Mouse (Mus musculus) CH12.LX (cell line): ENCODE data around the gene Alkbh6.

Source experiments
- CHD2 ChIP-seq: IDR thresholded peaks from 2 replicates; pipeline ENCODE4 v1.6.1; 2011; ENCODE audit warnings: low read length, improper control_type of control experiment
- CTCF ChIP-seq, 2 experiments: IDR thresholded peaks in 1 of 2; conservative IDR thresholded peaks in 1 of 2; 2 replicates each; pipeline ENCODE4 v1.5.1; 2011 to 2012; ENCODE audit warnings: low read depth in 2 of 2, low read length in 2 of 2, improper control_type of control experiment in 1 of 2, inconsistent platforms in 1 of 2, mild to moderate bottlenecking in 1 of 2, moderate library complexity in 1 of 2
- EP300 ChIP-seq: IDR thresholded peaks from 2 replicates; pipeline ENCODE4 v1.6.1; 2011; ENCODE audit warnings: low read length, improper control_type of control experiment
- ETS1 ChIP-seq: conservative IDR thresholded peaks from 2 replicates; pipeline ENCODE4 v1.6.1; 2012; ENCODE audit warnings: low read depth, mild to moderate bottlenecking, inconsistent platforms, low read length, improper control_type of control experiment, moderate library complexity
- MAX ChIP-seq: IDR thresholded peaks from 2 replicates; pipeline ENCODE4 v1.6.1; 2011; ENCODE audit warnings: low read length, improper control_type of control experiment
- MXI1 ChIP-seq: IDR thresholded peaks from 2 replicates; pipeline ENCODE4 v1.6.1; 2011; ENCODE audit warnings: mild to moderate bottlenecking, low read depth, low read length, improper control_type of control experiment
- PAX5 ChIP-seq: IDR thresholded peaks from 2 replicates; pipeline ENCODE4 v1.6.1; 2012; ENCODE audit warnings: low read length, inconsistent platforms, mixed read lengths
- POLR2A ChIP-seq: IDR thresholded peaks from 2 replicates; pipeline ENCODE4 v1.6.1; 2011; ENCODE audit warnings: low read depth, mild to moderate bottlenecking, improper control_type of control experiment, low read length
- POLR2AphosphoS2 ChIP-seq: IDR thresholded peaks from 2 replicates; pipeline ENCODE4 v1.6.1; 2011; ENCODE audit warnings: low read depth, low read length, improper control_type of control experiment
- UBTF ChIP-seq: IDR thresholded peaks from 2 replicates; pipeline ENCODE4 v1.6.1; 2012; ENCODE audit warnings: low read depth, mild to moderate bottlenecking, inconsistent platforms, low read length, improper control_type of control experiment, moderate library complexity
- ZKSCAN1 ChIP-seq: IDR thresholded peaks from 2 replicates; pipeline ENCODE4 v1.6.1; 2012; ENCODE audit warnings: low read depth, inconsistent platforms, low read length, improper control_type of control experiment, borderline replicate concordance
- ZMIZ1 ChIP-seq: IDR thresholded peaks from 2 replicates; pipeline ENCODE4 v1.6.1; 2012; ENCODE audit warnings: low read depth, mild to moderate bottlenecking, inconsistent platforms, low read length, improper control_type of control experiment
- ZNF384 ChIP-seq: IDR thresholded peaks from 2 replicates; pipeline ENCODE4 v1.6.1; 2012; ENCODE audit warnings: low read depth, low read length, improper control_type of control experiment, inconsistent platforms

DNA sequence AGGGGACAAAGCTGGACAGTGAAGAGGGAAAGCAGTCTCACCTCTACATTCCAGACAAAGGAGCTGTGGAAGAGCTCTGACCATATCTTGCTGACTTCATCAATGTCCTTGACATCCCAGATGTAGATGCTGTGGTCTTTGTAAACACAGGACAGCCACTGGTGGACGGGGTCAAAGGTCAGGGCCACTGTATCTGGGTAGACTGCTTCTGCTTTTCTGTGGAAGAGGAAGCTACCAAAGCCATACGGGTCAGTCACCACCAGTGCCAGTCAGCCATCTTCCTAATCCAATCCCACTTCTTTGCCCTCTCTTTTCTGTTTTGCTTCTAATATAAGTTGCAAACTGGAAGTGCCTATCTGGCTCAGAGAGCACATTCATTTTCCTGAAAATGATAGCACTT is 43.5 kb upstream of the Alkbh6 start:
- no peak for TF ChIP-seq CTCF (conservative IDR thresholded peaks at IDR 0.05 in 1 of 2, IDR thresholded peaks at IDR 0.05 in 1 of 2; ENCODE audit: low read depth in 2 of 2, low read length in 2 of 2)
- TF ChIP-seq POLR2A: no peak
- TF ChIP-seq ZNF384: no peak
- no peak for TF ChIP-seq MXI1
- TF ChIP-seq EP300: no peak
- no peak for TF ChIP-seq ZMIZ1
- no peak for TF ChIP-seq POLR2AphosphoS2
- TF ChIP-seq ZKSCAN1: no peak
- no peak for TF ChIP-seq UBTF
- TF ChIP-seq MAX: no peak
- no peak for TF ChIP-seq CHD2
- no peak for TF ChIP-seq ETS1
- no peak for TF ChIP-seq PAX5
